Mouse (Mus musculus) lung, adult 2 months (tissue): ENCODE results near the gene Cemip2.

Experiments
- CTCF ChIP-seq: fragments of 200-500 bp; IDR thresholded peaks from 2 replicates; pipeline ENCODE4 v1.5.1; 2011; ENCODE audit warnings: mild to moderate bottlenecking, low read length, control low read depth; ENCODE audit not compliant: insufficient read depth
- POLR2A ChIP-seq: fragments of 200-500 bp; IDR thresholded peaks from 2 replicates; pipeline ENCODE4 v1.6.1; 2011; ENCODE audit warnings: low read depth, mild to moderate bottlenecking, control low read depth, low read length, borderline replicate concordance; ENCODE audit errors: extremely low read depth

DNA sequence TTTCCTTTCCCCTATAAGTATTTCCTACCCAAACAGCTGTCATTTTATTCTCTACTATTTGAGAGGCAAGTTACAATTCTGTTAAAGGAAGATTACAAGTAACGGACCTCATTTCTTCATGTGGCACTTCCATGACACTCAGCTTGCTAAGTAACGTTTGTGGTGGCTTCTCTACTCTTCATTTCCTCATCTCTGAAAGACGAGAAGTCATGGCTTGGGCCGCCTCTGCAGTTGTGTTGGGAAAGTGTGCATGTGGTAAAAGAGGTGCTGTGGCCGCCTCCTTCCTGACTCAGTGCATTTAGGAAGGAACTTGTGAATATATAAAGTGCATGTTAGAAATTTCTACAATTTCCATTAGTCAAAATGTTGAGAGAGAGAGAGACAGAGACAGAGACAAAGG is 18.2 kb downstream of the Cemip2 start:
- no peak for TF ChIP-seq CTCF
- no peak for TF ChIP-seq POLR2A
